Mouse (Mus musculus) testis, adult 2 months (tissue): ENCODE results near the gene Trmt11. TPM values are rescaled to one million over a fixed set of nuclear protein-coding genes. Genes with fewer than 3 reads are reported as not detected.

Experiments used
- H3K27ac ChIP-seq: fragments of 200-500 bp; 2 replicates; pipeline ENCODE4 v1.5.1; 2012; ENCODE audit warnings: low read depth, low read length; ENCODE audit not compliant: control insufficient read depth, insufficient read depth
- H3K27me3 ChIP-seq: fragments of 200-500 bp; 2 replicates; pipeline ENCODE4 v1.6.1; 2012; ENCODE audit warnings: mild to moderate bottlenecking, low read length, moderate library complexity; ENCODE audit not compliant: control insufficient read depth, insufficient read depth
- H3K36me3 ChIP-seq: fragments of 200-500 bp; 2 replicates; pipeline ENCODE4 v1.6.1; 2012; ENCODE audit warnings: mild to moderate bottlenecking, low read length; ENCODE audit not compliant: control insufficient read depth, insufficient read depth
- H3K4me1 ChIP-seq: fragments of 200-500 bp; 2 replicates; pipeline ENCODE4 v1.6.1; 2012; ENCODE audit warnings: low read length; ENCODE audit not compliant: control insufficient read depth, insufficient read depth
- H3K4me3 ChIP-seq: fragments of 200-500 bp; 2 replicates; pipeline ENCODE4 v1.5.1; 2012; ENCODE audit warnings: low read depth, mild to moderate bottlenecking, low read length, moderate library complexity, mixed read lengths; ENCODE audit not compliant: control insufficient read depth
- CTCF ChIP-seq: fragments of 200-500 bp; IDR thresholded peaks from 2 replicates; pipeline ENCODE4 v1.5.1; 2012; ENCODE audit warnings: low read depth, mild to moderate bottlenecking, inconsistent platforms, low read length, moderate library complexity; ENCODE audit not compliant: control insufficient read depth, insufficient read depth, insufficient replicate concordance
- POLR2A ChIP-seq: fragments of 200-500 bp; IDR thresholded peaks from 2 replicates; pipeline ENCODE4 v1.6.1; 2012; ENCODE audit warnings: low read depth, mild to moderate bottlenecking, inconsistent platforms, low read length, moderate library complexity; ENCODE audit not compliant: control insufficient read depth
- polyA plus RNA-seq: library from polyadenylated mRNA; depleted of rRNA; stranded (reverse); fragments of >200 nt; gene quantifications from 2 replicates; pipeline ENCODE4 v1.2.3, GENCODE M21; 2012

Gene Trmt11
- polyA plus RNA-seq, 1 experiment, result 0.91 TPM

DNA sequence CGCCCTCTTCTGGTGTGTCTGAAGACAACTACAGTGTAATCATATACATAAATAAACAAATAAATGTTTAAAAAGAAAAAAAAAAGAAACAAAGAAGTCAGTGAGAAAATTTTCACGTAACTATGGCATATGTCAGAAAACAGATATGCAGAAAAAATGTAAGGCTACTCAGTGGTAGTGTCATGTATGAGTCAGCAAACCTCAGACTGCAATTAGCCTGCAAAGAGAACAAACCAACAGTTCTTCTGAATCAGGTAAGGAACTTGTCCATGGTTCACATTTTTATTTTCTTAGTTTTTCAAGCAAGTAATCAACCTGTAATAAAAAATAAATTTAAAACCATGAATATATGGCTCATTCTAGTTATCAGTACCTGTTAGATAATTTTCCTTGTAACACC, 7.6 kb upstream of the Trmt11 start:
- H3K4me1 ChIP-seq, result no peaks in the 10 kb centered on the region
- H3K27ac ChIP-seq, result no peak overlapping the region
- H3K27me3 ChIP-seq, result no peaks in the 10 kb centered on the region
- H3K4me3 ChIP-seq, result no peak overlapping the region
- TF ChIP-seq CTCF (no peak), POLR2A (no peak)
- no peaks in the 10 kb centered on the region for H3K36me3 ChIP-seq

DNA sequence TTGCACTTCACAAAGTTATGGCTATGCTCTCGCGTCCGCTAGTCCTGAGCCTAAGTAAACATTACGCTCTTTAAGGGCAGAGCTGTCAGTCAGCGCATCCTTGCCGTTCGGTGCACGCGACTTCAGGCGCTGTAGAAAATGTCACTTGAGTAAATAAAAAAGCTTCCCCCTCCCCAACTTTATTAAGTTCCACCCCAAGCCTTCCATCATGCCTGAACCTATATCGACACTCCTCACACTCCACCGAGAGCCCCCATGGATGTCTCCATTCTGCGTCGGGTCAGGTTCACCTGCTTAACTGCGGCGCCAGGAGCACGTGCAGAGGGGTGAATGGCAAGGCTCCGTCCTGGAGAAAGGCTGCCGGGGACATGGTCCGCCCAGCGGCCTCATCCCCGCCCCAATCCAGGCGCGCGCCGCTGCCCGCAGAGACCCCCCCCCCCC, 435 bp downstream of the Trmt11 start:
- no peaks in the 10 kb centered on the region for H3K27me3 ChIP-seq
- H3K36me3 ChIP-seq, result no peaks in the 10 kb centered on the region
- peaks cover 3% of the 10 kb centered on the region; the same call in 1 of the 2 replicates for H3K4me1 ChIP-seq
- H3K27ac ChIP-seq, result peak overlapping the region; percentile 18; the same call in 1 of the 2 replicates
- peak overlapping the region; percentile 85 for H3K4me3 ChIP-seq
- TF ChIP-seq CTCF (no peak), POLR2A (no peak)

- no peak overlapping the region for H3K27ac ChIP-seq
- H3K4me1 ChIP-seq, result no peaks in the 10 kb centered on the region
- H3K36me3 ChIP-seq, result no peaks in the 10 kb centered on the region
- H3K4me3 ChIP-seq, result no peak overlapping the region
- no peak for TF ChIP-seq CTCF
- no peak for TF ChIP-seq POLR2A
- H3K27me3 ChIP-seq, result no peaks in the 10 kb centered on the region
Observed at GRCm38 (mm10) chr10:30587037-30587436, 13.5 kb downstream of the Trmt11 start.

GRCm38 (mm10) chr10:30585691-30586090, 14.9 kb downstream of the Trmt11 start:
- TF ChIP-seq CTCF, result no peak
- no peak for TF ChIP-seq POLR2A
- no peaks in the 10 kb centered on the region for H3K4me1 ChIP-seq
- H3K36me3 ChIP-seq, result no peaks in the 10 kb centered on the region
- no peaks in the 10 kb centered on the region for H3K27me3 ChIP-seq
- no peak overlapping the region for H3K4me3 ChIP-seq
- no peak overlapping the region for H3K27ac ChIP-seq

GRCm38 (mm10) chr10:30577670-30578280, 22.8 kb downstream of the Trmt11 start:
- Histone ChIP-seq H3K27me3 (no peaks in the 10 kb centered on the region), H3K4me3 (no peak overlapping the region), H3K27ac (no peak overlapping the region), H3K36me3 (no peaks in the 10 kb centered on the region), H3K4me1 (no peaks in the 10 kb centered on the region)
- TF ChIP-seq CTCF, result no peak

GRCm38 (mm10) chr10:30566364-30566763, 34.2 kb downstream of the Trmt11 start:
- TF ChIP-seq POLR2A (no peak), CTCF (no peak)
- H3K27me3 ChIP-seq, result no peaks in the 10 kb centered on the region
- no peaks in the 10 kb centered on the region for H3K4me1 ChIP-seq
- H3K36me3 ChIP-seq, result no peaks in the 10 kb centered on the region
- H3K4me3 ChIP-seq, result no peak overlapping the region
- H3K27ac ChIP-seq, result no peak overlapping the region

DNA sequence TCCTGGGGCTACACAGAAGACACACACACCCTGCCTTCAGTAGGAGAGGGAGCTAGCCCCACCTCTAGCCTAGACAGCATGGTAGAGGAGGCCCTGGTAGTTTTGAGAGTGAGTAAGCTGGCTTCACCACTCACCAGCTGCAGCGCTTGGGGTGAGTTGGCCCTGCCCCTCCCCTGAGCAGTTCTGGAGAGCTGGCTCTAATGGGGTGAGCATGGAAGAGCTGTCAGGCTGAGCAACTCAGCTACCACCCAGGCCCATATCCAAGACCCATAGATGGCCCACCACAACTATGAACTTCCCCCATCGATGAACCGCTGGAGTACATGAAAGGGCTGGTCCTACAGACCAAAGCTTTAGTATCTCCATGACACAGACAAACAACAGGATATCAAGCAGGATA, 35.9 kb downstream of the Trmt11 start:
- Histone ChIP-seq H3K4me3 (no peak overlapping the region), H3K27me3 (no peaks in the 10 kb centered on the region), H3K4me1 (no peaks in the 10 kb centered on the region), H3K27ac (no peak overlapping the region), H3K36me3 (no peaks in the 10 kb centered on the region)
- TF ChIP-seq CTCF (no peak), POLR2A (no peak)
